Mouse (Mus musculus): ENCODE measurements at regions not wholly inside any gene's neighbourhood (a gene's known extent, or its start where the extent isn't known, plus 50 kb on each side); places are given as distances from the start of the nearest gene placed in this dataset.
A peak's percentile ranks its signal among the peaks of the same experiment; 100 is the strongest.

GRCm38 (mm10) chr1:92348353-92349005 is 125.2 kb downstream of the Ndufa10 start:
- H3K4me3 ChIP-seq (ENCODE audit: low read depth, low read length), result no peak overlapping the region
- DNase-seq (ENCODE audit: low spot score) (no peak), ATAC-seq (ENCODE audit: insufficient read depth, low read depth) (no peak)
- H3K9me3 ChIP-seq (replicated peaks; ENCODE audit: control insufficient read depth, low read length), result no peaks in the 10 kb centered on the region
- TF ChIP-seq EP300 (IDR thresholded peaks at IDR 0.05; ENCODE audit: low read depth) (no peak), CTCF (IDR thresholded peaks at IDR 0.05; ENCODE audit: low read depth) (no peak)
- no peaks in the 10 kb centered on the region for H3K27me3 ChIP-seq (ENCODE audit: control insufficient read depth, insufficient read depth, low read length)
- peaks cover 15% of the 10 kb centered on the region for H3K4me1 ChIP-seq (ENCODE audit: control insufficient read depth, insufficient read depth)
- no peak overlapping the region for H3K27ac ChIP-seq (ENCODE audit: low read depth)
- H3K4me2 ChIP-seq (ENCODE audit: low read depth, low read length), result no peak overlapping the region
- no peak overlapping the region for H3K9ac ChIP-seq (replicated peaks; ENCODE audit: low read depth, low read length)
- H3K36me3 ChIP-seq (replicated peaks; ENCODE audit: control insufficient read depth, insufficient read depth, low read length), result no peaks in the 10 kb centered on the region
- WGBS, result 55% methylated on average over 17 of the region's 17 CpGs

- H3K4me2 ChIP-seq (ENCODE audit: low read depth, low read length), result no peak overlapping the region
- H3K36me3 ChIP-seq (replicated peaks; ENCODE audit: control insufficient read depth, insufficient read depth, low read length), result no peaks in the 10 kb centered on the region
- no peak overlapping the region for H3K9ac ChIP-seq (replicated peaks; ENCODE audit: low read depth, low read length)
- DNase-seq (ENCODE audit: low spot score) (no peak), ATAC-seq (ENCODE audit: insufficient read depth, low read depth) (no peak)
- TF ChIP-seq EP300 (IDR thresholded peaks at IDR 0.05; ENCODE audit: low read depth), result no peak
- no peak for TF ChIP-seq CTCF (IDR thresholded peaks at IDR 0.05; ENCODE audit: low read depth)
- no peak overlapping the region for H3K4me3 ChIP-seq (ENCODE audit: low read depth, low read length)
- WGBS, result 76% methylated on average over 9 of the region's 9 CpGs
- H3K27me3 ChIP-seq (ENCODE audit: control insufficient read depth, insufficient read depth, low read length), result no peaks in the 10 kb centered on the region
- peaks cover 23% of the 10 kb centered on the region for H3K4me1 ChIP-seq (ENCODE audit: control insufficient read depth, insufficient read depth)
- H3K9me3 ChIP-seq (replicated peaks; ENCODE audit: control insufficient read depth, low read length), result no peaks in the 10 kb centered on the region
- no peak overlapping the region for H3K27ac ChIP-seq (ENCODE audit: low read depth)
These were observed 126.0 kb downstream of the Ndufa10 start for GRCm38 (mm10) chr1:92347656-92348055.

- WGBS, result 37% methylated on average over 2 of the region's 2 CpGs
These were observed 129.9 kb downstream of the Ndufa10 start for GRCm38 (mm10) chr1:92343768-92344167.

GRCm38 (mm10) chr1:92343161-92343598 is 130.5 kb downstream of the Ndufa10 start:
- Histone ChIP-seq H3K4me3 (ENCODE audit: low read depth, low read length) (no peak overlapping the region), H3K9me3 (replicated peaks; ENCODE audit: control insufficient read depth, low read length) (no peaks in the 10 kb centered on the region; the same call in 1 of the 2 replicates), H3K9ac (replicated peaks; ENCODE audit: low read depth, low read length) (no peak overlapping the region), H3K4me1 (ENCODE audit: control insufficient read depth, insufficient read depth) (peaks cover 36% of the 10 kb centered on the region), H3K27ac (ENCODE audit: low read depth) (peak overlapping the region; percentile 23), H3K4me2 (ENCODE audit: low read depth, low read length) (no peak overlapping the region), H3K36me3 (replicated peaks; ENCODE audit: control insufficient read depth, insufficient read depth, low read length) (no peaks in the 10 kb centered on the region), H3K27me3 (ENCODE audit: control insufficient read depth, insufficient read depth, low read length) (no peaks in the 10 kb centered on the region)
- DNase-seq (ENCODE audit: low spot score), result no peak
- 65% methylated on average over 5 of the region's 5 CpGs for WGBS
- TF ChIP-seq CTCF (IDR thresholded peaks at IDR 0.05; ENCODE audit: low read depth) (no peak), EP300 (IDR thresholded peaks at IDR 0.05; ENCODE audit: low read depth) (no peak)
- ATAC-seq (ENCODE audit: insufficient read depth, low read depth), result peak; percentile 45

More at GRCm38 (mm10) chr1:92343768-92344167, 129.9 kb downstream of the Ndufa10 start:
- Histone ChIP-seq H3K27ac (ENCODE audit: low read depth) (peak overlapping the region; percentile 23), H3K27me3 (ENCODE audit: control insufficient read depth, insufficient read depth, low read length) (no peaks in the 10 kb centered on the region), H3K9me3 (replicated peaks; ENCODE audit: control insufficient read depth, low read length) (no peaks in the 10 kb centered on the region; the same call in 1 of the 2 replicates), H3K9ac (replicated peaks; ENCODE audit: low read depth, low read length) (no peak overlapping the region), H3K4me2 (ENCODE audit: low read depth, low read length) (no peak overlapping the region), H3K4me3 (ENCODE audit: low read depth, low read length) (no peak overlapping the region), H3K36me3 (replicated peaks; ENCODE audit: control insufficient read depth, insufficient read depth, low read length) (no peaks in the 10 kb centered on the region), H3K4me1 (ENCODE audit: control insufficient read depth, insufficient read depth) (peaks cover 31% of the 10 kb centered on the region)
- DNase-seq (ENCODE audit: low spot score) (peak; percentile 38), ATAC-seq (ENCODE audit: insufficient read depth, low read depth) (peak; percentile 65)
- no peak for TF ChIP-seq CTCF (IDR thresholded peaks at IDR 0.05; ENCODE audit: low read depth)
- peak; percentile 84 for TF ChIP-seq EP300 (IDR thresholded peaks at IDR 0.05; ENCODE audit: low read depth)

- no peaks in the 10 kb centered on the region for H3K36me3 ChIP-seq (replicated peaks; ENCODE audit: control insufficient read depth, insufficient read depth, low read length)
- no peak overlapping the region for H3K4me2 ChIP-seq (ENCODE audit: low read depth, low read length)
- H3K27me3 ChIP-seq (ENCODE audit: control insufficient read depth, insufficient read depth, low read length), result no peaks in the 10 kb centered on the region
- H3K4me1 ChIP-seq (ENCODE audit: control insufficient read depth, insufficient read depth), result peaks cover 41% of the 10 kb centered on the region
- WGBS, result 92% methylated on average over 12 of the region's 12 CpGs
- no peak overlapping the region for H3K27ac ChIP-seq (ENCODE audit: low read depth)
- no peaks in the 10 kb centered on the region; the same call in 1 of the 2 replicates for H3K9me3 ChIP-seq (replicated peaks; ENCODE audit: control insufficient read depth, low read length)
- DNase-seq (ENCODE audit: low spot score) (no peak), ATAC-seq (ENCODE audit: insufficient read depth, low read depth) (no peak)
- TF ChIP-seq CTCF (IDR thresholded peaks at IDR 0.05; ENCODE audit: low read depth) (no peak), EP300 (IDR thresholded peaks at IDR 0.05; ENCODE audit: low read depth) (no peak)
- H3K9ac ChIP-seq (replicated peaks; ENCODE audit: low read depth, low read length), result no peak overlapping the region
- H3K4me3 ChIP-seq (ENCODE audit: low read depth, low read length), result no peak overlapping the region
These were observed 131.7 kb downstream of the Ndufa10 start for GRCm38 (mm10) chr1:92341846-92342540.

Data from heart, postnatal 0 days (tissue).